Mouse (Mus musculus): ENCODE data around the gene Lamb3. TPM values are rescaled to one million over a fixed set of nuclear protein-coding genes. Genes with fewer than 3 reads are reported as not detected.

The Lamb3 gene
- 1 to 10 TPM; 2.0 to 4.5 TPM for total RNA-seq (2021)
- long read RNA-seq, experiment 1, full-length matches to known transcripts: 2 of 3 reads
- long read RNA-seq, experiment 1, partial matches to known transcripts: 1 of 3 reads
- long read RNA-seq, experiment 1, other reads (novel, unspliced or antisense): 0 of 3 reads
- long read RNA-seq, experiment 2, full-length matches to known transcripts: 1 of 4 reads
- long read RNA-seq, experiment 2, partial matches to known transcripts: 1 of 4 reads
- long read RNA-seq, experiment 2, other reads (novel, unspliced or antisense): 2 of 4 reads

- no peak for DNase-seq (ENCODE audit: low spot score in 2 of 2)
These were observed at the start of gene Lamb3 for GRCm38 (mm10) chr1:193207503-193207902. Lamb3 (plus strand) TSS chr1:193207699.

- DNase-seq (ENCODE audit: low spot score in 2 of 2): no peak
These were observed 48.3 kb upstream of the Lamb3 start for GRCm38 (mm10) chr1:193159163-193159562.

GRCm38 (mm10) chr1:193159613-193160012, 47.9 kb upstream of the Lamb3 start:
- DNase-seq (ENCODE audit: low spot score in 2 of 2): no peak

GRCm38 (mm10) chr1:193160317-193161032, 47.0 kb upstream of the Lamb3 start:
- DNase-seq (ENCODE audit: low spot score in 2 of 2): peak in 1 of 2 experiments; percentile 41

- no peak for DNase-seq (ENCODE audit: low spot score in 2 of 2)
These were observed 39.8 kb upstream of the Lamb3 start, which contains the start of gene A130010J15Rik for GRCm38 (mm10) chr1:193167746-193168145. A130010J15Rik (plus strand) TSS chr1:193168046.

- no peak for DNase-seq (ENCODE audit: low spot score in 2 of 2)
These were observed 38.3 kb upstream of the Lamb3 start for GRCm38 (mm10) chr1:193169228-193169627.

- no peak for DNase-seq (ENCODE audit: low spot score in 2 of 2)
These were observed 37.6 kb upstream of the Lamb3 start for GRCm38 (mm10) chr1:193169856-193170255.

- peak; percentile 84 to 93 for DNase-seq (ENCODE audit: low spot score in 2 of 2)
These were observed 34.3 kb upstream of the Lamb3 start for GRCm38 (mm10) chr1:193172991-193173809.

GRCm38 (mm10) chr1:193173810-193174129, 33.7 kb upstream of the Lamb3 start:
- DNase-seq (ENCODE audit: low spot score in 2 of 2): no peak

GRCm38 (mm10) chr1:193174143-193174733, 33.3 kb upstream of the Lamb3 start:
- no peak for DNase-seq (ENCODE audit: low spot score in 2 of 2)

GRCm38 (mm10) chr1:193181104-193181503, 26.4 kb upstream of the Lamb3 start:
- DNase-seq (ENCODE audit: low spot score in 2 of 2): no peak

- no peak for DNase-seq (ENCODE audit: low spot score in 2 of 2)
These were observed 19.2 kb upstream of the Lamb3 start for GRCm38 (mm10) chr1:193188257-193188656.

- peak; percentile 40 to 76 for DNase-seq (ENCODE audit: low spot score in 2 of 2)
These were observed 18.3 kb upstream of the Lamb3 start for GRCm38 (mm10) chr1:193189151-193189621.

- DNase-seq (ENCODE audit: low spot score in 2 of 2): no peak
These were observed 17.7 kb upstream of the Lamb3 start for GRCm38 (mm10) chr1:193189771-193190170.

- no peak for DNase-seq (ENCODE audit: low spot score in 2 of 2)
These were observed 15.7 kb upstream of the Lamb3 start for GRCm38 (mm10) chr1:193191675-193192283.

GRCm38 (mm10) chr1:193194416-193195140, 12.9 kb upstream of the Lamb3 start:
- DNase-seq (ENCODE audit: low spot score in 2 of 2): no peak

- DNase-seq (ENCODE audit: low spot score in 2 of 2): no peak
These were observed 12.2 kb upstream of the Lamb3 start for GRCm38 (mm10) chr1:193195169-193195810.

- DNase-seq (ENCODE audit: low spot score in 2 of 2): peak; percentile 29 to 62
These were observed 9.8 kb upstream of the Lamb3 start for GRCm38 (mm10) chr1:193197494-193198205.

- no peak for DNase-seq (ENCODE audit: low spot score in 2 of 2)
These were observed 9.2 kb upstream of the Lamb3 start for GRCm38 (mm10) chr1:193198312-193198711.
